Mouse (Mus musculus): Measurements from ENCODE around the gene Gm19668.
"Not testable (repeated sequence)": the region's sequence is repeated elsewhere in the genome, so short reads cannot be mapped to it uniquely, and the experiment has no call there.

Gm19668 gene

GRCm38 (mm10) chr10:77798921-77799508, at the start of gene Gm19668:
Gene Gm19668 (minus strand): TSS chr10:77799133.
- DNase-seq (ENCODE audit: low read depth in 2 of 2, low spot score in 2 of 2), result no peak

- no peak for DNase-seq (ENCODE audit: low read depth in 2 of 2, low spot score in 2 of 2)
These were observed 48.6 kb upstream of the Gm19668 start for GRCm38 (mm10) chr10:77847538-77847937.

GRCm38 (mm10) chr10:77846961-77847360, 48.0 kb upstream of the Gm19668 start:
- no peak for DNase-seq (ENCODE audit: low read depth in 2 of 2, low spot score in 2 of 2)

GRCm38 (mm10) chr10:77846503-77846902, 47.6 kb upstream of the Gm19668 start, which contains the start of gene Gm36176:
Gene Gm36176 (plus strand): TSS chr10:77846803.
- no peak for DNase-seq (ENCODE audit: low read depth in 2 of 2, low spot score in 2 of 2)

GRCm38 (mm10) chr10:77839006-77839405, 40.1 kb upstream of the Gm19668 start:
- no peak for DNase-seq (ENCODE audit: low read depth in 2 of 2, low spot score in 2 of 2)

GRCm38 (mm10) chr10:77835647-77836046, 36.7 kb upstream of the Gm19668 start, which contains the start of gene Krtap10-10:
Gene Krtap10-10 (plus strand): TSS chr10:77835947.
- no peak for DNase-seq (ENCODE audit: low read depth in 2 of 2, low spot score in 2 of 2)

- DNase-seq (ENCODE audit: low read depth in 2 of 2, low spot score in 2 of 2), result no peak
These were observed 28.0 kb upstream of the Gm19668 start, which contains the start of gene Krtap10-4 for GRCm38 (mm10) chr10:77826951-77827350. Gene Krtap10-4 (minus strand): TSS chr10:77827095.

GRCm38 (mm10) chr10:77819203-77819602, 20.3 kb upstream of the Gm19668 start:
- DNase-seq (ENCODE audit: low read depth in 2 of 2, low spot score in 2 of 2), result no peak

GRCm38 (mm10) chr10:77818523-77818922, 19.6 kb upstream of the Gm19668 start:
- no peak for DNase-seq (ENCODE audit: low read depth in 2 of 2, low spot score in 2 of 2)

- DNase-seq (ENCODE audit: low read depth in 2 of 2, low spot score in 2 of 2), result peak in 1 of 2 experiments; percentile 4
These were observed 16.6 kb upstream of the Gm19668 start for GRCm38 (mm10) chr10:77815514-77815913.

- DNase-seq (ENCODE audit: low read depth in 2 of 2, low spot score in 2 of 2), result no peak
These were observed 15.4 kb upstream of the Gm19668 start, which contains the start of gene Gm2696 for GRCm38 (mm10) chr10:77814382-77814781. Gene Gm2696 (plus strand): TSS chr10:77814682.

- DNase-seq (ENCODE audit: low read depth in 2 of 2, low spot score in 2 of 2), result no peak
These were observed 12.8 kb upstream of the Gm19668 start, which contains the start of gene Gm9507 for GRCm38 (mm10) chr10:77811743-77812142. Gene Gm9507 (minus strand): TSS chr10:77811843.

GRCm38 (mm10) chr10:77804095-77804494, 5.2 kb upstream of the Gm19668 start:
- DNase-seq (ENCODE audit: low read depth in 2 of 2, low spot score in 2 of 2), result no peak

GRCm38 (mm10) chr10:77798164-77798920, 591 bp downstream of the Gm19668 start:
- DNase-seq (ENCODE audit: low read depth in 2 of 2, low spot score in 2 of 2), result not testable (repeated sequence)

GRCm38 (mm10) chr10:77797677-77798076, 1.3 kb downstream of the Gm19668 start:
- DNase-seq (ENCODE audit: low read depth in 2 of 2, low spot score in 2 of 2), result no peak

GRCm38 (mm10) chr10:77794976-77795375, 4.0 kb downstream of the Gm19668 start, which contains the start of gene Gm9639:
Gene Gm9639 (minus strand): TSS chr10:77795076.
- no peak for DNase-seq (ENCODE audit: low read depth in 2 of 2, low spot score in 2 of 2)

- DNase-seq (ENCODE audit: low read depth in 2 of 2, low spot score in 2 of 2), result no peak
These were observed 10.3 kb downstream of the Gm19668 start for GRCm38 (mm10) chr10:77788621-77789020.

GRCm38 (mm10) chr10:77787876-77788275, 11.1 kb downstream of the Gm19668 start, which contains the start of gene Gm7137:
Gene Gm7137 (minus strand): TSS chr10:77788200.
- not testable (repeated sequence) for DNase-seq (ENCODE audit: low read depth in 2 of 2, low spot score in 2 of 2)

GRCm38 (mm10) chr10:77783396-77783795, 15.5 kb downstream of the Gm19668 start:
- DNase-seq (ENCODE audit: low read depth in 2 of 2, low spot score in 2 of 2), result not testable (repeated sequence)

GRCm38 (mm10) chr10:77782442-77782841, 16.5 kb downstream of the Gm19668 start, which contains the start of gene Gm3250:
Gene Gm3250 (minus strand): TSS chr10:77782542.
- DNase-seq (ENCODE audit: low read depth in 2 of 2, low spot score in 2 of 2), result not testable (repeated sequence)

GRCm38 (mm10) chr10:77776844-77777243, 22.1 kb downstream of the Gm19668 start, which contains the start of gene Gm7138:
Gene Gm7138 (minus strand): TSS chr10:77776944.
- not testable (repeated sequence) for DNase-seq (ENCODE audit: low read depth in 2 of 2, low spot score in 2 of 2)

GRCm38 (mm10) chr10:77772142-77772541, 26.8 kb downstream of the Gm19668 start:
- DNase-seq (ENCODE audit: low read depth in 2 of 2, low spot score in 2 of 2), result not testable (repeated sequence)
